Mouse (Mus musculus): ENCODE measurements around the gene Rpf2. TPM values are rescaled to one million over a fixed set of nuclear protein-coding genes. Genes with fewer than 3 reads are reported as not detected.

Gene Rpf2
- polyA plus RNA-seq, 1 experiment from 2014 or later: 65.9 TPM

DNA sequence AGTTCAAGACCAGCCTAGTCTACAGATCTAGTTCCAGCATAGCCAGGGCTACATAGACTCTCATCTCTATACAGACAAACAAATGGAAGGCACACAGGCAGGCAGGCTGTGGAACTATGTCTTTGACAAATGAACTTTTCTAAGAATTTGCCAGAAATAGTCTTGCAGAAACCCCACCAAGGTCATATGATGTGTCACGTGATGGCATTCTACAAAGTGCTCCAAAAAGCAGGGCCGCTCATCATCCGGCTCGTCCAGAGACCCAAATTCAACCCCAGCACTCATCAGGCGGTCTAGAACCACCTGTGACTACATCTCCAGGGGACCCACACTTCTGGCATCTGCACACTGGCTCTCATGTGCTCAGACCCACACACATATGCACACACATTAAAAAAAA is 9.0 kb downstream of the Rpf2 start:
- H3K9me3 ChIP-seq: no peaks in the 10 kb centered on the region
- WGBS: 89% methylated on average over 5 of the region's 5 CpGs
- H3K4me2 ChIP-seq (replicated peaks): no peak overlapping the region
- no peak overlapping the region for H3K9ac ChIP-seq
- no peak overlapping the region for H3K4me3 ChIP-seq
- peaks cover 82% of the 10 kb centered on the region for H3K36me3 ChIP-seq
- no peak for ATAC-seq (ENCODE audit: low FRiP score, low read depth)
- no peaks in the 10 kb centered on the region for H3K4me1 ChIP-seq
- H3K27me3 ChIP-seq: no peaks in the 10 kb centered on the region
- H3K27ac ChIP-seq: no peak overlapping the region

DNA sequence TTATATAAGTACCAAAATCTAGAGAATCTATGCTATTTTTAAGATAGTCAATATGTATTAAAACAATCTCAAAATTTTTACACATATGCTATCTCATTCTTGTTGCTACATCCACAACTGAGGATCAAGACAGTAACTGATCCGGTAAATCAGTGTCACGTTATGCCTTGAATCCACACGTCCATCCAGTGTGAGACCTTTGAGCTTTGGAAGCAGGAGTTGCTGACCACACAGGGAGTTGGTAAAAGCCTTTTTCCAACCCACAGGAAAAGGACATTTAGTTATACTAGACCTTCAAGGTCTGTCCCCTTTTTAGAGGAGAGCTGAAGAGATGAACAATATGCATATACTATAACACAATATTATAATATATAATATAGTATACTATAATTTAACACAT is 13.6 kb downstream of the Rpf2 start:
- H3K27me3 ChIP-seq: no peaks in the 10 kb centered on the region
- H3K9me3 ChIP-seq: no peaks in the 10 kb centered on the region
- 89% methylated on average over 3 of the region's 3 CpGs for WGBS
- no peaks in the 10 kb centered on the region for H3K4me1 ChIP-seq
- no peak overlapping the region for H3K27ac ChIP-seq
- peaks cover 73% of the 10 kb centered on the region for H3K36me3 ChIP-seq
- H3K4me2 ChIP-seq (replicated peaks): no peak overlapping the region
- no peak overlapping the region for H3K4me3 ChIP-seq
- no peak overlapping the region for H3K9ac ChIP-seq
- no peak for ATAC-seq (ENCODE audit: low FRiP score, low read depth)

DNA sequence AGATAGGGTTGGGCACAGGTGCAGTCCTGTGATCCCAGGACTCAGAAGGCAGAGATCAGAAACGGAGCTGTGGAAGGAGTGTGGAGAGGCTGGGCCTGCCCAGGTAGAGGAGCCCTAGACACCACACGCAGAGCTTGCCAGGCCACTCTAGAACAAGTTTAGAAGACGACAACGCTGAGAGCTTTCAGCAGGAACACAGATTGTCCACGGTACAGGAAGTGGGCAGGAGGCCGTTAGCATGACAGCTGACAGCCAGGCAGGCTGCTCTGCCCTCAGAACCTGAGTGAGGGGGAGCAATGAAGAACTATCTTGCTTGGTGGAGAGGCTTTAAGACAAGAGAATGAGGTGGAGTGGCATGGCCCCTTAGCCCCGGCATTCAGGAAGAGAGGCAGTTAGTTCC is 14.4 kb downstream of the Rpf2 start:
- Histone ChIP-seq H3K4me2 (replicated peaks) (no peak overlapping the region), H3K9ac (no peak overlapping the region), H3K4me3 (no peak overlapping the region), H3K4me1 (peaks cover 5% of the 10 kb centered on the region), H3K36me3 (peaks cover 70% of the 10 kb centered on the region), H3K27me3 (no peaks in the 10 kb centered on the region), H3K27ac (no peak overlapping the region), H3K9me3 (no peaks in the 10 kb centered on the region)
- ATAC-seq (ENCODE audit: low FRiP score, low read depth): no peak
- 83% methylated on average over 7 of the region's 7 CpGs for WGBS

- H3K36me3 ChIP-seq: peaks cover 74% of the 10 kb centered on the region
Observed at GRCm38 (mm10) chr10:40229725-40230124, 17.1 kb downstream of the Rpf2 start.

GRCm38 (mm10) chr10:40227660-40228303 is 19.1 kb downstream of the Rpf2 start:
- Histone ChIP-seq H3K4me1 (peaks cover 8% of the 10 kb centered on the region), H3K4me2 (replicated peaks) (no peak overlapping the region), H3K27me3 (no peaks in the 10 kb centered on the region), H3K9me3 (no peaks in the 10 kb centered on the region), H3K9ac (no peak overlapping the region), H3K27ac (peak overlapping the region; percentile 75), H3K4me3 (no peak overlapping the region), H3K36me3 (peaks cover 77% of the 10 kb centered on the region)
- peak; percentile 87 for ATAC-seq (ENCODE audit: low FRiP score, low read depth)
- 42% methylated on average over 4 of the region's 4 CpGs for WGBS

More at GRCm38 (mm10) chr10:40229725-40230124, 17.1 kb downstream of the Rpf2 start:
- 97% methylated on average over 1 of the region's 1 CpGs for WGBS
- ATAC-seq (ENCODE audit: low FRiP score, low read depth): no peak
- H3K4me1 ChIP-seq: peaks cover 8% of the 10 kb centered on the region
- H3K27me3 ChIP-seq: no peaks in the 10 kb centered on the region
- no peak overlapping the region for H3K4me2 ChIP-seq (replicated peaks)
- H3K27ac ChIP-seq: no peak overlapping the region
- H3K9me3 ChIP-seq: no peaks in the 10 kb centered on the region
- no peak overlapping the region for H3K9ac ChIP-seq
- no peak overlapping the region for H3K4me3 ChIP-seq

GRCm38 (mm10) chr10:40218874-40219273 is 28.0 kb downstream of the Rpf2 start:
- Histone ChIP-seq H3K27ac (peak overlapping the region; percentile 0), H3K4me2 (replicated peaks) (no peak overlapping the region), H3K4me1 (no peaks in the 10 kb centered on the region), H3K27me3 (no peaks in the 10 kb centered on the region), H3K36me3 (peaks cover 27% of the 10 kb centered on the region), H3K9me3 (no peaks in the 10 kb centered on the region), H3K4me3 (no peak overlapping the region), H3K9ac (no peak overlapping the region)
- no peak for ATAC-seq (ENCODE audit: low FRiP score, low read depth)
- WGBS: 70% methylated on average over 3 of the region's 3 CpGs

DNA sequence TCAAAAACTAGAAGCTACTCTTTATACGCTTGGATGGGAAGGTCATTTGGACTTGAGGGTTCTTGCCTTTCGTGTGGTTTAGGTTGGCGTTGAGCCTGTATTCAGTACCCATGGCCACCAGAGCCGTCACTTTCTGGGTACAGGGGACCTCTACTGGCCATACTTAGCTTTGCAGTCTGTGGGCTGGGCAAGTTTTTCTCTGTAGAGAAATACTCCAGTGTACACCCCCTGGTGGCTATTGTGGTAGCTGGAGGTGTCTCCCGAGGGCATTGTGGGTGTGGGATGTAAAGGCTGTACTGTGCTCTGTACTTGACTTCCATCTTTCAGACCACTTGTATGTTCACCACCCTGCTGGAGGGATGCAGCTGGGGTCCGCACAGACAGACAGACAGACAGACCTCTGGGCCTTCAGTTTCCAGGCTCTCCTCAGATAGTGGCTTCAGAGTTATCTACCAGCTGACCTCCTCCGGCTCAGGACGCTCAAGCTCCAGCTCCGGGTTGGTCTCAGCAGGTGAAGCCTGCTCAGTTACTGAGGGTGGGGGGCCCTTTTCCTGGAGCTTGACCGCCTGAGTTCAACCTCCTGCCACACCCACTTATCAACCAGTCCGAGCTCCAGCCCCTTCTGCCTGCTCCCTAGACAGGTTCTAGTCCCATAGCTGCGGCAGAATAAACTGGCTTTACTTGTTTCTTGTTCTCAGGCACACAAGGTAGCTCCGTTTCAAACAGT is 34.2 kb downstream of the Rpf2 start:
- no peaks in the 10 kb centered on the region for H3K4me1 ChIP-seq
- no peak overlapping the region for H3K4me3 ChIP-seq
- no peaks in the 10 kb centered on the region for H3K36me3 ChIP-seq
- H3K9ac ChIP-seq: no peak overlapping the region
- 35% methylated on average over 13 of the region's 13 CpGs for WGBS
- H3K4me2 ChIP-seq (replicated peaks): no peak overlapping the region
- H3K27ac ChIP-seq: no peak overlapping the region
- H3K27me3 ChIP-seq: no peaks in the 10 kb centered on the region
- H3K9me3 ChIP-seq: no peaks in the 10 kb centered on the region
- ATAC-seq (ENCODE audit: low FRiP score, low read depth): peak; percentile 84

GRCm38 (mm10) chr10:40195001-40195400 is 51.8 kb downstream of the Rpf2 start:
- Histone ChIP-seq H3K27ac (no peak overlapping the region), H3K4me1 (peaks cover 28% of the 10 kb centered on the region), H3K9me3 (no peaks in the 10 kb centered on the region), H3K27me3 (no peaks in the 10 kb centered on the region), H3K4me2 (replicated peaks) (no peak overlapping the region), H3K36me3 (no peaks in the 10 kb centered on the region), H3K4me3 (no peak overlapping the region), H3K9ac (no peak overlapping the region)
- WGBS: 51% methylated on average over 6 of the region's 6 CpGs
- ATAC-seq (ENCODE audit: low FRiP score, low read depth): no peak

DNA sequence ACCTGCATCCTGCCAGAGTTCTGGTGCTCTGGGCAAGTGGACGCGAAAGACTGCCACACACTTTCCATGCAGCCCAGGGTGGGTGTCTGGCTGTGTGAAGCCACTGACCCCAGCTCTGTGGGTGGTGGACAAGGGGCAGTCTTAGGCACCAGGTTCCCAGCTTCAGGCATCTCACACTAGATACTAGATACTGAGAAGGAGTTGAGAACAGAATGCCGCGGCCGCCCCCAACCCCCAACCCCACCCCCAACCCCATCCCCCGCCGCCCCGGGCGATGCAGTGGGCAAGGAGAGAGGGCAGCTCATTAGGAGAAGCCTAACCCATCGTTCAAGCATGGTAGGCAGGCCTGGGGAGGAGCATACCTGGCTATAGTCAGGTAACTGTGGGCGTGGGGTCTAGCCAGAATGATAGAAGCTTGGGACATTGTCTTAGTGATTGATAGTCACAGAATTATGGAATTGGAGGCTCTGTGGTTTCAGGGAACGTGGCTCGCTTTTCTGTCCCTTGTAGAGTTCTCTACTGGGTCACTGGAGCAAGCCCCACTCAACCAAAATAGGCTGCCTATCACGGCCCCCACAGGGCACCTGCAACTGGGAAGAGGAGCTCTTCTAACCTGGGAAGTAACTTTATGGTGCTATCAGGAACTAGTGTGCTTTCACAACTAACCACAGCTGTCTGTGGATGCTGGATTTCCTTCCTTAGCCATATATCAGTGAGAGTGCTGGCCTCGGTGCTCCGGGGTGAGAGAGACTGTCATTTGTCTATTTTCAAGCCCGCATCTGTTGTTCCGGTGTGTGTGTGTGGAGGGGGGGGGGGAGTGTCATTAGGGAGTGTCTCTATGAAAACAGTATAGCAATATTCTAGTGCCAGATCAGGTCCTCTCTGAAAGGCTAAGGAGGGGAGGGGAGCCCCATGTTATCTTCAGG is 54.6 kb downstream of the Rpf2 start:
- no peaks in the 10 kb centered on the region for H3K27me3 ChIP-seq
- H3K4me3 ChIP-seq: peak overlapping the region; percentile 41
- H3K9me3 ChIP-seq: no peaks in the 10 kb centered on the region
- H3K4me1 ChIP-seq: peaks cover 28% of the 10 kb centered on the region
- no peaks in the 10 kb centered on the region for H3K36me3 ChIP-seq
- H3K9ac ChIP-seq: peak overlapping the region; percentile 50
- H3K27ac ChIP-seq: no peak overlapping the region
- WGBS: 31% methylated on average over 18 of the region's 18 CpGs
- peak overlapping the region; percentile 73 for H3K4me2 ChIP-seq (replicated peaks)
- ATAC-seq (ENCODE audit: low FRiP score, low read depth): 0 out of 2 replicates have a peak, but pooled peaks have one; percentile 11

DNA sequence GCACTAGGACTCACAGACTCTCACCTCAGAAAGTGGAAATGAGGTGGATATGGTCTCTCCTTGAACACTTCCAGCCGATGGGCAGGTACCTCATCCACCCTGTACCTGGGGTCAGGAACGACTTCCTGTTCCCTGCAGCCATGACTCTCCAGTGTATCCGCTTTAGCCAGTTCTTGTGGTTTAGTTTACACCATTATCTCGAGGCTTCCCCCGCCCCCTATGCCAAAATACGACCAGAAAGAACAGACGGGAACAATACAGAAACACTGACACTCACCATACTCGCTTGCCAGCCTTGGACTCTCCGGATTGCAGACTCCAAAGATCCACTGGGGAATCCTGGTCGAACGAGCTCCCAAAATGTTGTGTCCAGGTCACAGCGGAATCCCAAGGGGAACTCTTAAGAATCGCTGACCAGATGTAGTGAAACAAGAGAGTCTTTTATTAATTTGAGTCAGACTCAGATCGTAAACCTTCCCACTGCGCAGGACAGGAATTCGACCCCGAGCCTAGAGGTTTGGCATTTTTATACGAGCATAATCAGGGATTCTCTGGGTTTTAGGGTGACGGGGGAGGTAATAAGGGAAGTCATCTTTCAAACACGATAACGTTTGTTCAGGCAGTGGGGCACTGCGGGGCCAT is 55.4 kb downstream of the Rpf2 start:
- H3K36me3 ChIP-seq: no peaks in the 10 kb centered on the region
- H3K4me3 ChIP-seq: peak overlapping the region; percentile 41
- ATAC-seq (ENCODE audit: low FRiP score, low read depth): peak; percentile 19; the same call in 1 of the 2 replicates
- WGBS: 9% methylated on average over 22 of the region's 22 CpGs
- H3K9ac ChIP-seq: peak overlapping the region; percentile 50
- no peak overlapping the region for H3K27ac ChIP-seq
- no peaks in the 10 kb centered on the region for H3K9me3 ChIP-seq
- H3K4me1 ChIP-seq: peaks cover 28% of the 10 kb centered on the region
- H3K4me2 ChIP-seq (replicated peaks): peak overlapping the region; percentile 73
- H3K27me3 ChIP-seq: no peaks in the 10 kb centered on the region

GRCm38 (mm10) chr10:40190871-40191270 is 56.0 kb downstream of the Rpf2 start:
- H3K4me2 ChIP-seq (replicated peaks): peak overlapping the region; percentile 73
- H3K9me3 ChIP-seq: no peaks in the 10 kb centered on the region
- H3K27ac ChIP-seq: no peak overlapping the region
- H3K4me3 ChIP-seq: no peak overlapping the region
- WGBS: 81% methylated on average over 8 of the region's 8 CpGs
- no peaks in the 10 kb centered on the region for H3K36me3 ChIP-seq
- no peak for ATAC-seq (ENCODE audit: low FRiP score, low read depth)
- H3K9ac ChIP-seq: no peak overlapping the region; the same call in 1 of the 2 replicates
- H3K27me3 ChIP-seq: no peaks in the 10 kb centered on the region
- peaks cover 24% of the 10 kb centered on the region for H3K4me1 ChIP-seq

All from limb, embryonic 13.5 days (tissue).